Mouse (Mus musculus): ENCODE results near the gene Arnt2. TPM values are rescaled to one million over a fixed set of nuclear protein-coding genes. Genes with fewer than 3 reads are reported as not detected.

The Arnt2 gene
- polyA plus RNA-seq, 1 experiment from 2014 or later = 2.6 TPM

DNA sequence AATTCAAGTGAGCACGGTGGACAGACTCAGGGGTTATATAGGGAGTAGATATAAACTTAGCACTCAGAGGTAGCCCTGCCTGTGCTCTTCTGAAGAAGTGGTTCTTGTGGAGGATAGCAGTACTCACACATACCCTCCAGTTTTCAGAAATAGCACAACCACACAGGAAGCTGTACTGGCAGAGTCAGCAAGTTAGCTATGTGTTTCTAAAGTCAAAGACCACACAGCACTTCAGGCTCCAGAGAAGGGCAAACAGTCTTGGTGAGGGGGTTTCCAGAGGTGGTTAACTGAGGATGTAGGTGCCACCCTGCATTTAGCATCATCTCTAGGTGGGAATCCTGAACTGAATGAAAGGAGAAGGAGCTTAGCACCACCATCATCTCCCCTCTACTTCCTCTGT lies 23.5 kb downstream of the Arnt2 start:
- Histone ChIP-seq H3K9ac (ENCODE audit: low read depth, low read length) (no peak overlapping the region), H3K4me2 (replicated peaks; ENCODE audit: low read depth) (no peak overlapping the region), H3K9me3 (ENCODE audit: control insufficient read depth) (no peaks in the 10 kb centered on the region), H3K36me3 (ENCODE audit: control insufficient read depth, insufficient read depth) (no peaks in the 10 kb centered on the region), H3K27ac (ENCODE audit: low read depth, low read length) (no peak overlapping the region), H3K4me1 (replicated peaks; ENCODE audit: control insufficient read depth, insufficient read depth, low read length) (no peaks in the 10 kb centered on the region), H3K27me3 (replicated peaks; ENCODE audit: control insufficient read depth, insufficient read depth, low read length) (no peaks in the 10 kb centered on the region), H3K4me3 (ENCODE audit: low read depth, low read length) (no peak overlapping the region)
- no peak for TF ChIP-seq CTCF (IDR thresholded peaks at IDR 0.05; ENCODE audit: low read depth)
- WGBS = 56% methylated on average over 1 of the region's 1 CpGs
- ATAC-seq = no peak

DNA sequence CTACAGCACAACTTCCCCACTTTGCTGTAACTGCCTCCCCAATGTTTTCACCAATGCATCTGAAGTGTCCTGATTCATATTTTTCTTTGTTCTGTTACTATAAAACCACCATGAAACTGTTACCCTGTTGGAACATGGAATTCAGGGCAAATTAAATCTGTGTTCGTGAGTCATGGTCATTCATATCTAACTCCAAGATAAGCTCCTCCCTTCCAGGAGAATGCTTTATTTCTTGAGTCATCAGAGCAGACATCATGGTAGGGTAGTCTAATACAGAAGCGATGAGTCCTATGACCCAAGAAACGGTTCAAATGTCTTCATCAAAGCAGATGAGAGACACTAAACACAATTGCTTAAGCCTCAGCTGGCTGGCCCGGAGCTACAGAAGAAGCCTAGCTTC lies 25.2 kb downstream of the Arnt2 start:
- 76% methylated on average over 4 of the region's 4 CpGs for WGBS
- ATAC-seq = no peak
- Histone ChIP-seq H3K9me3 (ENCODE audit: control insufficient read depth) (no peaks in the 10 kb centered on the region), H3K4me2 (replicated peaks; ENCODE audit: low read depth) (no peak overlapping the region), H3K4me1 (replicated peaks; ENCODE audit: control insufficient read depth, insufficient read depth, low read length) (no peaks in the 10 kb centered on the region), H3K27me3 (replicated peaks; ENCODE audit: control insufficient read depth, insufficient read depth, low read length) (no peaks in the 10 kb centered on the region), H3K36me3 (ENCODE audit: control insufficient read depth, insufficient read depth) (no peaks in the 10 kb centered on the region), H3K4me3 (ENCODE audit: low read depth, low read length) (no peak overlapping the region), H3K9ac (ENCODE audit: low read depth, low read length) (no peak overlapping the region), H3K27ac (ENCODE audit: low read depth, low read length) (no peak overlapping the region)
- TF ChIP-seq CTCF (IDR thresholded peaks at IDR 0.05; ENCODE audit: low read depth) = no peak

DNA sequence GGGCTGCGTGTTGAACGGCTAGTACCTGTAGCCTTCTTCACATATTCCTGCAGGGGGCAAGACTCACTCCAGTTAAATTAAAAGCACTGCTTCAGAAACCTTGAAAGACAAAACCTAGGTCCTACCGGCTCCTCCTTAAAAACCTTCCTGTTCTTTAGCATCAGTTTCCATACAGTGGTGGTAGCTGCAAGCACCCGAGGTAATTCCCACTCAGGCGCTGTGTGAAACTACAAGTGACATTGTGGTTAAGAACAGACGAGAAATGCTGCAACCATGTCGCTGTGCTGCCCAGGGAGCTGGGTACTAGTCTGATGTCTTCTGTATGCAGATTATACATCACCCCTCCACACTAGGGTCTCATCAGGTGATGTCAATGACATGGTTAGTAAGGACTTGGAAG lies 25.9 kb downstream of the Arnt2 start:
- no peak for TF ChIP-seq CTCF (IDR thresholded peaks at IDR 0.05; ENCODE audit: low read depth)
- no peaks in the 10 kb centered on the region for H3K36me3 ChIP-seq (ENCODE audit: control insufficient read depth, insufficient read depth)
- no peaks in the 10 kb centered on the region for H3K27me3 ChIP-seq (replicated peaks; ENCODE audit: control insufficient read depth, insufficient read depth, low read length)
- ATAC-seq = no peak
- WGBS = 91% methylated on average over 7 of the region's 7 CpGs
- H3K27ac ChIP-seq (ENCODE audit: low read depth, low read length) = no peak overlapping the region
- H3K9me3 ChIP-seq (ENCODE audit: control insufficient read depth) = no peaks in the 10 kb centered on the region
- no peak overlapping the region for H3K4me3 ChIP-seq (ENCODE audit: low read depth, low read length)
- H3K4me1 ChIP-seq (replicated peaks; ENCODE audit: control insufficient read depth, insufficient read depth, low read length) = no peaks in the 10 kb centered on the region
- H3K4me2 ChIP-seq (replicated peaks; ENCODE audit: low read depth) = no peak overlapping the region
- H3K9ac ChIP-seq (ENCODE audit: low read depth, low read length) = no peak overlapping the region

DNA sequence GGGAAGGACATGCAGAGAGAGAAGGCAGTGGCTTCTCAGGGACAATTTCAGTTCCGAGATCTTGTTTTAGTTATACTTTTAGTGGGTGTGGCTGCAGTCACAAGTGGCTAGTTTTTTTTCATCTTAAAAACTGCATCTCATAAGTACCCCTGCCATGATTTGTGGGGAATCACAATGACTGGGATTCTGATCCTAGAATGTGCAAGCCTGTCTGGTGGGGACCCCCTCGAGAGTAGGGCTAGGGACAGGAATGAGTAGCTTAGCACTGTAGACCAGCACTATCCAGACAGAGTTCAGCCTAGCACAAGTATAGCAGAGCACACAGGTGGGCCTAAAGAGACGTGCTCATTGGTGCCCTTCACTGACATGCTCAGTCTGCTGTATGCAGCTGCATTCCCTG lies 27.6 kb downstream of the Arnt2 start:
- WGBS = 84% methylated on average over 3 of the region's 3 CpGs
- Histone ChIP-seq H3K4me1 (replicated peaks; ENCODE audit: control insufficient read depth, insufficient read depth, low read length) (no peaks in the 10 kb centered on the region), H3K4me2 (replicated peaks; ENCODE audit: low read depth) (no peak overlapping the region), H3K4me3 (ENCODE audit: low read depth, low read length) (no peak overlapping the region), H3K36me3 (ENCODE audit: control insufficient read depth, insufficient read depth) (no peaks in the 10 kb centered on the region), H3K27me3 (replicated peaks; ENCODE audit: control insufficient read depth, insufficient read depth, low read length) (no peaks in the 10 kb centered on the region), H3K27ac (ENCODE audit: low read depth, low read length) (no peak overlapping the region), H3K9me3 (ENCODE audit: control insufficient read depth) (no peaks in the 10 kb centered on the region), H3K9ac (ENCODE audit: low read depth, low read length) (no peak overlapping the region)
- TF ChIP-seq CTCF (IDR thresholded peaks at IDR 0.05; ENCODE audit: low read depth) = no peak
- ATAC-seq = no peak

- no peaks in the 10 kb centered on the region for H3K4me1 ChIP-seq (replicated peaks; ENCODE audit: control insufficient read depth, insufficient read depth, low read length)
- no peaks in the 10 kb centered on the region for H3K27me3 ChIP-seq (replicated peaks; ENCODE audit: control insufficient read depth, insufficient read depth, low read length)
- TF ChIP-seq CTCF (IDR thresholded peaks at IDR 0.05; ENCODE audit: low read depth) = no peak
- H3K4me3 ChIP-seq (ENCODE audit: low read depth, low read length) = no peak overlapping the region
- no peak for ATAC-seq
- H3K9ac ChIP-seq (ENCODE audit: low read depth, low read length) = no peak overlapping the region
- no peaks in the 10 kb centered on the region for H3K36me3 ChIP-seq (ENCODE audit: control insufficient read depth, insufficient read depth)
- no peaks in the 10 kb centered on the region for H3K9me3 ChIP-seq (ENCODE audit: control insufficient read depth)
- H3K4me2 ChIP-seq (replicated peaks; ENCODE audit: low read depth) = no peak overlapping the region
- H3K27ac ChIP-seq (ENCODE audit: low read depth, low read length) = no peak overlapping the region
These were observed 29.2 kb downstream of the Arnt2 start for GRCm38 (mm10) chr7:84380810-84381209.

GRCm38 (mm10) chr7:84377330-84377729 lies 32.6 kb downstream of the Arnt2 start:
- Histone ChIP-seq H3K9ac (ENCODE audit: low read depth, low read length) (no peak overlapping the region), H3K27me3 (replicated peaks; ENCODE audit: control insufficient read depth, insufficient read depth, low read length) (no peaks in the 10 kb centered on the region), H3K36me3 (ENCODE audit: control insufficient read depth, insufficient read depth) (no peaks in the 10 kb centered on the region), H3K9me3 (ENCODE audit: control insufficient read depth) (no peaks in the 10 kb centered on the region), H3K4me1 (replicated peaks; ENCODE audit: control insufficient read depth, insufficient read depth, low read length) (no peaks in the 10 kb centered on the region), H3K27ac (ENCODE audit: low read depth, low read length) (no peak overlapping the region), H3K4me2 (replicated peaks; ENCODE audit: low read depth) (no peak overlapping the region), H3K4me3 (ENCODE audit: low read depth, low read length) (no peak overlapping the region)
- ATAC-seq = no peak
- TF ChIP-seq CTCF (IDR thresholded peaks at IDR 0.05; ENCODE audit: low read depth) = no peak
- WGBS = 52% methylated on average over 5 of the region's 5 CpGs

GRCm38 (mm10) chr7:84373691-84374090 lies 36.3 kb downstream of the Arnt2 start:
- Histone ChIP-seq H3K4me1 (replicated peaks; ENCODE audit: control insufficient read depth, insufficient read depth, low read length) (no peaks in the 10 kb centered on the region), H3K9me3 (ENCODE audit: control insufficient read depth) (no peaks in the 10 kb centered on the region), H3K4me3 (ENCODE audit: low read depth, low read length) (no peak overlapping the region), H3K36me3 (ENCODE audit: control insufficient read depth, insufficient read depth) (no peaks in the 10 kb centered on the region), H3K27me3 (replicated peaks; ENCODE audit: control insufficient read depth, insufficient read depth, low read length) (no peaks in the 10 kb centered on the region), H3K4me2 (replicated peaks; ENCODE audit: low read depth) (no peak overlapping the region), H3K27ac (ENCODE audit: low read depth, low read length) (no peak overlapping the region), H3K9ac (ENCODE audit: low read depth, low read length) (no peak overlapping the region)
- ATAC-seq = no peak
- 88% methylated on average over 4 of the region's 4 CpGs for WGBS
- no peak for TF ChIP-seq CTCF (IDR thresholded peaks at IDR 0.05; ENCODE audit: low read depth)
